Mouse (Mus musculus) large intestine, adult 2 months (tissue): ENCODE data around the gene Krtap1-4. TPM values are rescaled to one million over a fixed set of nuclear protein-coding genes. Genes with fewer than 3 reads are reported as not detected.

Experiments used
- DNase-seq: peaks from one replicate; pipeline ENCODE4 v3.0.0-alpha.2; 2012; ENCODE audit warnings: low read depth, low spot score
- WGBS: fragments of 180-500 bp; shearing (Covaris S2); methylation state at CpG from one replicate; pipeline ENCODE4 v1.1.7; 2018; 5-methylcytosine and 5-hydroxymethylcytosine counted together
- polyA plus RNA-seq: library from polyadenylated mRNA; depleted of rRNA; stranded (reverse); fragments of >200 nt; gene quantifications from 2 replicates; pipeline ENCODE4 v1.2.3, GENCODE M21; 2012; rRNA removed

Krtap1-4 gene
- polyA plus RNA-seq, 1 experiment, result not detected

DNA sequence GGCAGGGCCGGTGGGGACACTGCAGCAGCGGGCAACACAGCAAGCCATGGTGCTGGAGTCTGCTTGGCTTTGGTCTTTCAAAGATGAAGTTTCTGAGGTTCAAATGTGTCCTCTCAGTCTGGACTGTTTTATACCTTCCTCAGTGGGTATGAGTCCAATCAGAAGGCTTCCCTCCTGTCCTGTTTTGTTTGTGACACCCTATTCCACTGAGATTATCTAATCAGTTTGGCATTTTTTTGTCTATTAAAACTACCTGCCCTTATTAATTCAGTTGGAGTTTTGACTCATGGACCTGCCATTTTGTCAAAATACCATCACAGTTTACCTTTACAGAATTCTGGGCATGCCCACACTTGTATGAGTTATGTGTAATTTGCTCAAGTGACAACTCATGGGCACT lies 26.7 kb downstream of the Krtap1-4 start, which contains the start of gene Krtap3-2:
Gene Krtap3-2, minus strand, starts transcription at position 101 of the 400 bp plus-strand sequence.
- DNase-seq, result no peak
- WGBS, result 100% methylated on average over 2 of the region's 2 CpGs

DNA sequence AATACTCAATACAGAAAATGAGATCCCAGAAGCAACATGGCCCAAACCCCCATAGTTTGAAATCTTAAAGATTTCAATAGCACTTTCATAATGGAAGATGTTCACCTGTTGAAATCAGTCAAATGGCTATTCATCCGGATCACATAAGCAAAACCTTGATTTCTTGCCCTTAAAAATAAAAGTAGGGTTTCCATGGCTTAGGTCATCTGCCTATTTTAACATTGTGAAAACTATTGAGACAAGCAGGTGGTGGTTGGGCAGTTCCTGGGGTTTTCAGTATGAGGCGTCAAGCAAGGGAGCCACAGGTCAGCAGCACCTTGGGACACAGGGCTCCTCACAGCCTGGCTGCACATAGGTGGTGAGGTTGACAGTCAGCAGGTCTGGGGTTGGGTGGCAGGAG lies 27.3 kb downstream of the Krtap1-4 start:
- 89% methylated on average over 2 of the region's 2 CpGs for WGBS
- no peak for DNase-seq

DNA sequence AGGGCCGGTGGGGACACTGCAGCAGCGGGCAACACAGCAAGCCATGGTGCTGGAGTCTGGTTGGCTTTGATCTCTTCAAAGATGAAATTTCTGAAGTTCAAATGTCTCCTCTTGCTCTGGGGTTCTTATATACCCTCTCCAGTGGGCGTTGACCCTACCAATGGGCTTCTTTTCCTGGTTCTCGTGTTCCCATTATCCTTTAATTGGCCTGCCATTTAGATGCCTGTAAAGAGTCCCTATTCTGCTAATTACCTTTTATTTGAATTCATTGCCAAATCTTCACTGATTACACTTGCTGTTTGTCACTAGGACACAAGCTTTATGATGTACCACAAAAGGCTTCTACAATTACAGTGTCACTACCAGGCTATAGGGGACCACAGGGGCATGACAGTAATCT lies 32.7 kb downstream of the Krtap1-4 start, which contains the start of gene Krtap3-3:
Gene Krtap3-3, minus strand, starts transcription at position 101 of the 400 bp plus-strand sequence.
- WGBS, result 62% methylated on average over 4 of the region's 4 CpGs
- DNase-seq, result no peak

DNA sequence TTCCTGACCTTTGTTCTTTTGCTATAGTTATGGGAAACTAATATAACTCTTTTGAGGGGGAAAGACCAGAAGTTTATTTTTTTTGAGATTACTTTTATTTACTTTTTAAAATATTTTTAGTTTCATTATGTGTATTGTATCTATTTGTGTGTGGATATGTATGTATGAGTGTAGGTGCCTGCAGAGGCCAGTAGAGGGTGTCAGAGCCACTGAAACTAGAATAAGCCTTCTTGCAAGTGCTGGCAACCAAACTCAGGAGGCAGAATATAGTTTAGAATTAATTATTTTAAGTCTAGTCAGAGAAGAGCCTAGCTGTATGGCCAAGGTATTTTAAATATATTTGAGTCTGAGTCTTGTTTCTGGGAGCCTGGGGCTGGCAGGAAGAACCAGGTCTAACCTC lies 35.6 kb downstream of the Krtap1-4 start:
- DNase-seq, result no peak

DNA sequence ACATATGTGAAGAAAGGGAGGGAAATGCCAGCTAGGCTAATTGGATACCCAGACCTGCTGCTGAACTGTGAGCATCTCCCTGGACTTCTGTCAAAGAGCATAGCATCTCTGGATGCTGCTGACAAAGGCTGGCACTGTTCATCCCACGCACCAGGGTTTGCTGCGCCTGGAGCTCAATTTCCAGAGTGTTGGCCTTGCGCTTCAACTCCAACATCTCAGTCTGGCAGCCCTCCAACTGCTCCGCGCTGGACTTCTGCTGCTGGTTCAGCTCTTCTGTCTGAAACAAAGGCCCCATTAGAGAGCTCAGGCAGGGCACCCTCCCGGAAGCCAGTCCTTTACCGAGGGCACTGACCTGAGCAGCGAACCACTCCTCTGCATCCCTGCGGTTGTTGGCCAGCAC lies 43.7 kb downstream of the Krtap1-4 start:
- no peak for DNase-seq
- 42% methylated on average over 9 of the region's 9 CpGs for WGBS

Other genes starting within 250 kb of the Krtap1-4 start
- not detected in 2 replicates for gene Krt26, start 245.7 kb downstream of the Krtap1-4 start, polyA plus RNA-seq
- gene Krt27, start 232.6 kb downstream of the Krtap1-4 start, polyA plus RNA-seq, result not detected in 2 replicates
- gene Krt28, start 208.8 kb downstream of the Krtap1-4 start, polyA plus RNA-seq, result 0.06 TPM in 1 of 2 replicates, not detected in the other
- 0.84 and 1.1 TPM in 2 replicates for gene Krt10, start 194.3 kb downstream of the Krtap1-4 start, polyA plus RNA-seq
- 3.9 and 4.5 TPM in 2 replicates for gene Krt12, start 161.4 kb downstream of the Krtap1-4 start, polyA plus RNA-seq
- gene Krt20, start 145.5 kb downstream of the Krtap1-4 start, polyA plus RNA-seq, result 409 and 926 TPM in 2 replicates
- gene Krt23, start 90.5 kb downstream of the Krtap1-4 start, polyA plus RNA-seq, result 1.0 and 2.8 TPM in 2 replicates
- gene Krt39, start 62.3 kb downstream of the Krtap1-4 start, polyA plus RNA-seq, result not detected in 2 replicates
- gene Krt40, start 40.5 kb downstream of the Krtap1-4 start, polyA plus RNA-seq, result not detected in 2 replicates
- gene Krtap3-3, start 32.8 kb downstream of the Krtap1-4 start, polyA plus RNA-seq, result not detected in 2 replicates
- gene Krtap3-2, start 26.8 kb downstream of the Krtap1-4 start, polyA plus RNA-seq, result not detected in 2 replicates
- not detected in 2 replicates for gene Gm11939, start 24.2 kb downstream of the Krtap1-4 start, polyA plus RNA-seq
- 0.30 and 0.55 TPM in 2 replicates for gene Krtap3-1, start 17.0 kb downstream of the Krtap1-4 start, polyA plus RNA-seq
- gene Krtap1-5, start 2.6 kb downstream of the Krtap1-4 start, polyA plus RNA-seq, result not detected in 2 replicates
- gene Krtap1-3, start 7.7 kb upstream of the Krtap1-4 start, polyA plus RNA-seq, result not detected in 2 replicates
- not detected in 2 replicates for gene Krtap9-3, start 14.5 kb upstream of the Krtap1-4 start, polyA plus RNA-seq
- gene Gm11938, start 19.7 kb upstream of the Krtap1-4 start, polyA plus RNA-seq, result 0.21 TPM in 1 of 2 replicates, not detected in the other
- not detected in 2 replicates for gene Gm11937, start 26.5 kb upstream of the Krtap1-4 start, polyA plus RNA-seq
- gene Krtap2-4, start 31.2 kb upstream of the Krtap1-4 start, polyA plus RNA-seq, result 0.22 TPM in 1 of 2 replicates, not detected in the other
- gene Gm11562, start 36.8 kb upstream of the Krtap1-4 start, polyA plus RNA-seq, result 0.26 TPM in 1 of 2 replicates, not detected in the other
- gene Krtap4-1, start 44.6 kb upstream of the Krtap1-4 start, polyA plus RNA-seq, result not detected in 2 replicates
- gene Krtap4-2, start 51.4 kb upstream of the Krtap1-4 start, polyA plus RNA-seq, result not detected in 2 replicates
- gene Krtap4-7, start 60.4 kb upstream of the Krtap1-4 start, polyA plus RNA-seq, result not detected in 2 replicates
- not detected in 2 replicates for gene Gm11555, start 66.6 kb upstream of the Krtap1-4 start, polyA plus RNA-seq
- gene Gm11563, start 75.3 kb upstream of the Krtap1-4 start, polyA plus RNA-seq, result not detected in 2 replicates
- gene Krtap4-6, start 82.3 kb upstream of the Krtap1-4 start, polyA plus RNA-seq, result not detected in 2 replicates
- gene Gm14190, start 107.1 kb upstream of the Krtap1-4 start, polyA plus RNA-seq, result not detected in 2 replicates
- gene Gm14180, start 150.6 kb upstream of the Krtap1-4 start, polyA plus RNA-seq, result not detected in 2 replicates
- gene Gm11595, start 189.3 kb upstream of the Krtap1-4 start, polyA plus RNA-seq, result not detected in 2 replicates
- not detected in 2 replicates for gene Krtap4-8, start 197.1 kb upstream of the Krtap1-4 start, polyA plus RNA-seq
- gene Krtap4-9, start 201.5 kb upstream of the Krtap1-4 start, polyA plus RNA-seq, result not detected in 2 replicates
- not detected in 2 replicates for gene Gm11596, start 209.8 kb upstream of the Krtap1-4 start, polyA plus RNA-seq
- not detected in 2 replicates for gene Gm11569, start 215.3 kb upstream of the Krtap1-4 start, polyA plus RNA-seq
- not detected in 2 replicates for gene Gm11554, start 220.8 kb upstream of the Krtap1-4 start, polyA plus RNA-seq
- not detected in 2 replicates for gene Krtap4-13, start 226.2 kb upstream of the Krtap1-4 start, polyA plus RNA-seq
- not detected in 2 replicates for gene Gm11564, start 232.0 kb upstream of the Krtap1-4 start, polyA plus RNA-seq